Mouse (Mus musculus): ENCODE data around the gene Nt5dc3.

GRCm38 (mm10) chr10:86731500-86731863 lies 47.3 kb upstream of the Nt5dc3 start:
- TF ChIP-seq POLR2A (IDR thresholded peaks at IDR 0.05; ENCODE audit: insufficient read length, low read depth): no peak
- TF ChIP-seq E2F4 (IDR thresholded peaks at IDR 0.05; ENCODE audit: insufficient read depth): no peak
- TF ChIP-seq MYOG (IDR thresholded peaks at IDR 0.05; ENCODE audit: control insufficient read depth in 1 of 3, insufficient read depth in 1 of 3, insufficient read length in 2 of 3, low read depth in 2 of 3): no peak
- TF ChIP-seq CEBPB (IDR thresholded peaks at IDR 0.05; ENCODE audit: insufficient read depth, poor library complexity, severe bottlenecking): no peak
- TF ChIP-seq MYOD1 (IDR thresholded peaks at IDR 0.05; ENCODE audit: control insufficient read depth in 1 of 3, insufficient read length in 2 of 3, low read depth in 2 of 3): no peak
- TF ChIP-seq USF1 (IDR thresholded peaks at IDR 0.05; ENCODE audit: low read depth): no peak
- no peak for TF ChIP-seq MAX (IDR thresholded peaks at IDR 0.05; ENCODE audit: low read depth)
